Mouse (Mus musculus): ENCODE measurements around the gene Brdt.

DNA sequence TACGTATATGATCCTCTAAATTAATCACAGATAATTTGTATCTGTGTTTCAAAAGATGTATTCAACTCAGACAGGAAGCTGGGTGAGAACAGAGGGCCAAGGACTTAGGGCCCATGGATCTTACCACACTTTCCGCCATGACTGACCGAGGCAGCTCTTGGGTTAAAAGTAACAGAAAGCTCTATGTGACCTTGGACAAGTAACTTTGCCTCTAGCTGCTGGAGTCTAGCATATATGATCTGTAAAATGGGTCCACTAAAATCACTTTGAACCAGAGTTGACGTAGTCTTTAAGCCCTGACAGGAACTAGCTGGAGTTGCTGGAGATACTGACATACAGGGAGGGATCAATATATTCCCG, 43.1 kb upstream of the Brdt start:
- TF ChIP-seq CTCF (conservative IDR thresholded peaks at IDR 0.05; ENCODE audit: low read length), result no peak
- TF ChIP-seq NANOG (IDR thresholded peaks at IDR 0.05; ENCODE audit: borderline replicate concordance, low read length), result no peak
- TF ChIP-seq POU5F1 (IDR thresholded peaks at IDR 0.05; ENCODE audit: borderline replicate concordance, low read length), result no peak
